Mouse (Mus musculus) T-cell, adult 2 months (primary cell): ENCODE data around the gene Elf2.
"Not testable (repeated sequence)": the region's sequence is repeated elsewhere in the genome, so short reads cannot be mapped to it uniquely, and the experiment has no call there.

Experiments used
- DNase-seq: peaks from one replicate; pipeline ENCODE4 v3.0.0; 2022; ENCODE audit warnings: low spot score

The Elf2 gene

DNA sequence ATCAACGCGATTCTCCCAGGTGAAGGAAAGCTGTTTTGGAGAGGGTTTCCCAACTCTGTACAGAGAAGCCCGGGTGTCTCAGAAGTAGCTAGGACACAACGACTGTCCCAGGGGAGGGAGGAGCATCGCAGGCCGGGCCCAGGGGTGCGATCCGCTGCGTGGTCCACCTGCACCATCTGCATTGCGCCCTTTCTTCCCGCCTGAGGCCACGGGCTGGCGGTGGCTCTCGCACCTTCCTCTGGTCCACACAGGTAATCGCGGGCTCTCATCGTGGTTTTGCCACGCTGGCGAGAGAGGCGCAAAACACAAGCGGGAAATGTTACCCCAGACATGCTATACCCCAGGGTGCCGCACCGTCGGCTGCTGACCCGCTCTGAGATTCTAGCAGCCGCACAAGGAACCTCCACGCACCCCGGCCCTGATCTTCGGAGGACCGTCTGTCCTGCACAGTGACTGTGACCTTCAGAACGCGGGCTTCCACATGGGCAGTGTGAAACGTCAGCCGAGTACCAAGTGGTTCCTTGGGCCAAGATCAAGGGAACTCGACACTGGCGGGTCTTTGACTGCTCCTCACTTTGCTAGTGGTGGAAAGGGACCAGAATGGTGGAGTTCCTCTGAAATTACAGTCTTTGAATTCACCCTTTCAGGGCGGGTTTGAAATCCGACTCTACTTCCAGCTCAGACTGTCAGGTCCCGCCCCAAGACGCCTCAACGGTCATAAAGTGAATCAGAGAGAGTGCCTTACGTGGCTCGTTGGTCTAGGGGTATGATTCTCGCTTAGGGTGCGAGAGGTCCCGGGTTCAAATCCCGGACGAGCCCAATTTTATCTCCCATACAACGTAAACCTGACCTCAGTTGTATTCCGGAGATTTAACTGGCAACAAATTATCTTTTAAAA, 18.4 kb upstream of the Elf2 start:
- peak; percentile 86 for DNase-seq

DNA sequence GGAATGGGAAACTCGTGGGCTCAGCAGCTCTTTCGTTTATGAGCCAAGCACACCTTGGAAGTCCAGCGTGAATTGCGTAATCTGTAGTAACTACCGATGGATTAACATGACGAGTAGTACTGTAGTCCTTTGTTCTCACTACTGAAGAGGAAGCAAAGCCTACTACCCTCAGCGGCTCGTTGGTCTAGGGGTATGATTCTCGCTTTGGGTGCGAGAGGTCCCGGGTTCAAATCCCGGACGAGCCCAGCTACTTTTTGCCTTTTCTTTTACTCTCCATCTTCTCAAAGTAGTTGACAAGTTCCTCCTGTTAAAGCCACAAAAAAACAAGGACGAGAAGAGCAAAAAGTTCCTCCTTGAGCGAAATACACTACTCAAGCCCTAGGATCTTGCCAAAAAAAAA, 17.7 kb upstream of the Elf2 start:
- peak; percentile 78 for DNase-seq

DNA sequence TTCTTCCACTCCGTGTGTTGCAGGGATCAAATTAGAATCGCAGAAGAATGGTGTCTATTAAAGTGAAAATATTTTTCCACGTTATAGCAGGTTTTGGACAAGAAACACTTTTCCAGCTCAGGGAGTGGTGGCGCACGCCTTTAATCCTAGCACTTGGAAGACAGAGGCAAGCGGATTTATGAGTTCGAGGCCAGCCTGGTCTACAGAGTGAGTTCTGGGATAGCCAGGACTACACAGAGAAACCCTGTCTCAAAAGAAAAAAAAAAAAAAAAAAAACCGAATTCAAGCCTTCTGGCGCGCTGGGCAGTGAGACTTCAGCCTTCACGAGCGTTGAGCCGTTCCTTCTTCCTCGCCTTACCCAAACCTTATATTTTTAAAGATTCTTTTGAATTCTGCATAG, 17.2 kb upstream of the Elf2 start:
- no peak for DNase-seq

DNA sequence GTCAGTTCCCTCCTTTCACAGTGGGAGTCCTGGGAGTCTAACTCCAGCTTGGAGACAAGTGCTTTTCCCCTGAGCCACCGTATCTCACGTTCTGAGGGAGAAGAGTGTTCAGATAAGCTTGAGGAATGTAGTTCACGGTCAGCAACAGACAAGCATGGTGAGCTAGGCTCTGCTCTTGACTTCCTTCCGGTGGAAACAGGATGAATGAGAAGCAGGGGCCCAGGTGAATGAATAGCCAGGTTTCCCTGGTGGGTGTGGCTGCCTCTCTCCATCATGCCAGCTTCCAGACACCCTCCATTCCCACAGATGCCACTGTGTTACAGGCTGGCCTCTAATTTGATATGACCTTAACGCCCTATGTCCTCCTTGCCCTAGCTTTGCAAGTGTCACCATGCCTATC, 16.6 kb upstream of the Elf2 start:
- no peak for DNase-seq

DNA sequence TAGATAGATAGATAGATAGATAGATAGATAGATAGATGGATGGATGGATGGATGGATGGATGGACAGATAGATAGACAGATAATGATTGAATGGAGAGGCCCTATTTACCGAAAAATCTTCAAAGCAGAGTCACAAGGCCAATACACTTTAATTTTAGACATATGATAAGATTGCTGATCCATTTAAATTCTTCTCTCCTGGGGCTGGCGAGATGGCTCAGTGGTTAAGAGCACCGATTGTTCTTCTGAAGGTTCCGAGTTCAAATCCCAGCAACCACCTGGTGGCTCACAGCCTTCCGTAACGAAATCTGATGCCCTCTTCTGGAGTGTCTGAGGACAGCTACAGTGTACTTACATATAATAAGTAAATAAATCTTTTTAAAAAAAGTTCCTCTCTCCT, 14.5 kb upstream of the Elf2 start:
- DNase-seq = not testable (repeated sequence)

DNA sequence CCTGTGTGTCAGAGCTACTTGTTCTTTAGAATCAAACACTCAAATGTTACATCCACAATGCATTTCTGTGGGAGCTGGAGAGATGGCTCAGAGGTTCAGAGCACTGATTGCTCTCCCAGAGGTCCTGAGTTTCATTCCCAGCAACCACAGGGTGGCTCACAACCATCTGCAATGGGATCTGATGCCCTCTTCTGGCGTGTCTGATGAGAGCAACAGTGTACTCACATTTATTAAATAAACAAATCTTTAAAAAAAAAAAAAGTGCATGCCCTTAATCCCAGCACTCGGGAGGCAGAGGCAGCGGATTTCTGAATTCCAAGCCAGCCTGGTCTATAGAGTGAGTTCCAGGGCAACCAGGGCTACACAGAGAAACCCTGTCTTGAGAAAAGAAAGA, 13.6 kb upstream of the Elf2 start:
- DNase-seq = no peak

DNA sequence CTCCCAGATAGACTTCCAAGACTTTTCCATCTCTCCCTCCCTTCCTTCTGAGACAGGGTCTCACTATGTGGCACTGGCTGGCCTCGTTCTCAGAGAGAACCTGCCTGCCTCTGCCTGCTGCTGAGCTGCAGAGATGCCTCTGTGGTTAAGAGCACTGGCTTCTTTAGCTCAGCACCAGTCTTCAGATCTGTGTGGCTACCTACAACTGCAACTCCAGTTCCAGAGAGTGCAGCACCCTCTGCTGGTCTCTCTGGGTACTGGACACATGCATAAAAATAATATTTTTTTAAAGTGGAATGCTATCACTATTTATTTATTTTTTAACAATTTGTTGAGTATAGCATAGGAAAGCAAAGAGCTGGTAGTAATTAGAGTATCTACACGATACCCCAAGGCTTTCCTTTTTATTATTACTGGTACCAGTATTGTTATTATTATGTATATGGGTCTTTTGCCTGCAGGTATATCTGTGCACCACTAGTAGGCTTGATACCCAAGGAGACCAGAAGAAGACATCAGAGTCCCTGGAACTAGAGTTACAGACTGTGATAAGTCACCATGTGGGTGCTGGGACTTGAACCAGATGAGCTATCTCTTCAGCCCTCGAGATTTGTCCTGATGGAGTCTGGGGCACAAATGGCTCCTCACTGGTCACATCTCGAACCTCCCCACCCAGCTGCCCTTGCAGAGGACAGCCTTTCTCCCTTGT, 13.0 kb upstream of the Elf2 start:
- DNase-seq = peak; percentile 65

DNA sequence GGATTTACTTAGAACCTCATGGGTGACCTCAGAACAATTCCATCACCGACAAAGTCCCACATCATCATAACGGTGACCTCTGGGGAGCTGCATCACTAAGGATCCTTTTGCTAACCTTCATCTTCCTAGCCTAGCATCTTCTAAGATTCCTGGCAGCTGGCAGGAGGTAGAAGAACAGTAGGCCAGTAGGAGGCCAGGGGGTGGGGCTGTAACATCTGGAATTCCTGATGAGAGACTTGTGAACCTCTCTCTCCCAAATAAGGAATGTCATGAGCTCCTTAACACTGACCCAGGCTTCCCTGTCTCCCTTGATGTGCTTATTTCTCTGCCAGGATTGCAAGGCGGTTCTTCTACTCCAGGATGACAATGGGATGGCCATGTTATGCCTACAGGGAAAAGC, 10.3 kb upstream of the Elf2 start:
- no peak for DNase-seq

DNA sequence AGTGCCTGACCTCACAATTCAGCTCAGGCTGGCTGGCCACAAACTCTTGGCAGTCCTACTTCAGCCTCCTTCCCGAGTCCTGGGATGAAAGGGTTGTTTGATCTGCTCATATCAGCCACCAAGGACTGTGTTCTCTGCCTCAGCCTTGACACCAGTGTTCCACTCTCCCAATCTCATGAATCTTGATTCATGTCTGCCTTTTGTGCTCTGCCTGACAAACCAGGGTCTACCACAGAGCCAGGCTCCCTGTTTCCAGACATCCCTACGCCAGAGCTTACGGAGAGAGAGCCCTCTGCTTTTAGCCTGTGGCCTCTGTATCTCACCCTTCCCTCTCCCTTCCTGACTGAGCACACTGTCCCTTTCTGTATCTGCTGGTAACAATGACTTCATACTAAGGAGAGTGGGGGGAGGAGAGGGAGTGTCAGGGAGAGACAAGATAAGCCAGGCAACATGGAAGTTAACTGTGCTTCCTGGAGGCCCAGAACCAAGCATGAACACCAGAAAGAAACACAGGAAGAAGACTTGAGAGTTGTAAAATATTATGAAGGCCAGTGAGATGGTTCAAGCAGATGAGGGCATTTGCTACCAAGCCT, 8.3 kb upstream of the Elf2 start:
- no peak for DNase-seq

DNA sequence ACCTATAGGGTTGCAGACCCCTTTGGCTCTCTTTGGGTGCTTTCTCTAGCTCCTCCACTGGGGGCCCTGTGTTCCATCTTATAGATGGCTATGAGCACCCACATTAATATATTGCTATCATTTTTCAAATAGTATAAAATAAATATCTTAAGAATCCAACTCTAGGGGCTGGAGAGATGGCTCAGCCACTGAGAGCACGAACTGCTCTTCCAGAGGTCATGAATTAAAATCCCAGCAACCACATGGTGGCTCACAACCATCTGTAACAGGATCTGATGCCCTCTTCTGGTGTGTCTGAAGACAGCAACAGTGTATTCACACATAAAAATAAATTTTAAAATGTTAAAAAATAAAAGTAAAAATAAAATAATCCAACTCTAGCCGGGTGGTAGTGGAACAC, 4.6 kb upstream of the Elf2 start:
- not testable (repeated sequence) for DNase-seq

DNA sequence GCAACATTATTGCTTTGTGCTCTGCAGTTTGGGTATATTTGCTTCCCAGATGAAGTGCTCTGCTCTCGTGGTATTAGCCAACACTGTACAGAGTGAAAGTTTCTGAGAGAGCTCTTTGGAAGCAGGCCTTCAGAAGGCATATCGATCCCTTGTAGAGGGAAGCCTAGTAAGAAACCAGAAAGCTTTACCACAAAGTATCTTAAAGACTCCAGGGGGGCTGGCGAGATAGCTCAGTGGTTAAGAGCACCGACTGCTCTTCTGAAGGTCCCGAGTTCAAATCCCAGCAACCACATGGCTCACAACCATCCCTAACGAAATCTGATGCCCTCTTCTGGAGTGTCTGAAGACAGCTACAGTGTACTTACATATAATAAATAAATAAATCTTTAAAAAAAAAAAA, 3.7 kb upstream of the Elf2 start:
- not testable (repeated sequence) for DNase-seq

DNA sequence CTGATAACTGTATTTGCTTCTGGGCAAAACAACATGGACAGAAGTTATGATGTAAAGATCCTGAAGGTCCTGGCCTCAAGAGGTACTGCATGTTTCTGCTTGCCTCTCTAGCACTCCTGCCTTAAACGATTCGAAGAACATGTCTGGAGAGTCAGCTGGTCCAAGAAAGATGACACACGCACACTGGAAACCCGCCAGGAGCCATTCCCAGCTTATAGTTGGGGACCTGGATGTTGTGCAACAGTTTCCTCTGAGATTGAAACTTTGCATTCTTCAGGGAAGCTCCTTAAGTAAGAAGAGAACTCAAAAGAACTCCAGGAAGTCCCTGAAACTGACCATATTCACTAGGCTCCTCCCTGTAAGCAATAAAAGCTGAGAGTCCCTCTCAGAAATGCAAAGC, 2.8 kb upstream of the Elf2 start:
- DNase-seq = no peak

DNA sequence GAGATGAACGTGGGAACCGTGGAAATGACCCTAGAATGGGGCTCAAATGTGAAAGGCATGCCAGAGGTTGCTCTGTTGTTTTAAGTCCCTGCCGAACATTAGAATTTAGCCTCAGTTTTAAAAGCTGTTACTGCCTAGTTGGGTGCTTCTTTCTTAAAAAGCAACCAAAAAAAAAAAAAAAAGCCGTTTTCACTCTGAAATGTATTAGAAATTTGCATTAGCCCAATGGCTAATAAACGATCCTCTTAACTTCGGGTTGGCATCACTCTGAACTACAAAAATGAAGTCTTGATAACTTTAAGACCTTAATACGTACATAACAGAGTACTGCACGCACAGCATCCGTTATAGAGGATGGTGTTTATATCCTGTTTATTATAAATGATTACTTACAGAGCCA, 1.7 kb upstream of the Elf2 start:
- no peak for DNase-seq

DNA sequence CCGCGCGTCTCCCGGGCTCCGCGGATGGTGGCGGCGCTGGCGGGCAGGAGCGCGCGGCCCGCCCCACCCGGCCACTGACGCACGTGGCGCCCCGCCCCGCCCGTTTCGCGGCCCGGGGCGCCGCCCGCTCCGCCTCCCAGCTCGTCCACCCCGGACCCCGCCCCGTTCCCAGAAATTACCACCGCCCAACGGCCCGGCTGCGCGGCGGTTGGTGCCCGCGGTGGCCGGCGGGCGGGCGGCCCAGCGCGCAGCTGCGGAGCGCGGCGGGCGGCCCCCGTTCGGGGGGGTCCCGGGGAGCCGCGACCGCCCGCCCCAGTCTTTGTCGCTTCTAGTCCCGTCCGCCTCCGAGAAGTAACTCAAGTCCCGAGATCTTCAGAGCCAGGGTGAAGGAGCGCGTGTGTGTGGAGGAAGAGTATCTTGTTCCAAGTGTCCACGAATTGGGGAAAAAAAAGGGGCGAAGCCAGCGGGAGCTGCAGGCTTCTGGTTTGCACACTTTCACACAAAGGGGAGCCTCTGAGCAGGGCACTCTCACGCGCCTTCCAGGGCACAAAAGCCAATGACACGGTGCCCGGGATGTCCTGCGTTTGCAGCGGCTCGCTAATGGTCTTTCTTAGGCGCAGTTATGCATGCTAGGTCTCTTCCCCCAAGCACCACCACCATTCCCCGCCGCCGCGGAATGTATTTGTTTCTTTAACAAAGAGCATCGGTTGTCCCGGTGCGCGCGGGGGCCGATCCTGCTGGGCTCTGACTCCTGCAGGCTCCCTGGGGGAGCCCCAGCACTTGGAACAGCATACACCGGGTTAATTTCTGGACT, 1.0 kb upstream of the Elf2 start:
- peak; percentile 51 for DNase-seq

DNA sequence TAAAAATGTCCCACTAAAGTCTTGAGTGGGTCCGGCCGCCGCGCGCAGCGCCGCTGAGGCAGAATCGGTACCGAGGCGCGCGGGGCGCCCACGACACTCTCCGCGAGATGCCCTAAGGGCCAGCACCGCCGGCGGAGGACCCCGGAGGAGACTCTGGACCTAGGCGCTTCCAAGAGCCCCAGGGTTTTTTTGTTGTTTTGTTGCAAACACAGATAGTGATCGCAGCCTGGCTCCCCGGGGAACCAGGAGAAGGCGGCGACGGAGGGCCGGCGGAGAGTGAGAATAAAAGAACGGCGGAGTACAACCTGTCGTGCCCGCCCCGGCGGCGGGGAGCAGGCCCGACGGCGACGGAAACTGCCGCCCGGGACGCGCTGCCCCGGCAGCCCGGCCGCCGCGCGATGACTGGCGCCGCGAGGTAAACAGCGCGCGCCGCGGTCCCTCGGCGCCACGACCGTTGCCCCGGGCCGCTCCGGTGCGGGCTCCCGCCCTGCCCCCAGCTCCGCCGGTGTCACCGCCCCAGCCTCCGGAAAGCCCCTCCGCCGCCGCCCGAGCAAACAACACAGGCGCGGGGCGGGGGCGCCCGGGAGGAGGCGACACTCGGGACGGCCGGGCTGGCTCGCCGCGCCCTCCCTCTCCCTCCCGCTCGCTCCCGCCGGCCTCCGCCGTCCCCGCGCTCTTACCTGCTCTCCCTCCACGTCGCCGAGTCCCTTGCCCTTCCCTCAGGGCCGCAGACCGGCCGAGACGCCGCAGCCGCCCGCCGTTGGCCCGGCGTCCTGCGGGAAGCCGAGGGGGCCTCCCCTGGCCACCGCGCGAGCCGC, 520 bp downstream of the Elf2 start:
- DNase-seq = peak; percentile 59

DNA sequence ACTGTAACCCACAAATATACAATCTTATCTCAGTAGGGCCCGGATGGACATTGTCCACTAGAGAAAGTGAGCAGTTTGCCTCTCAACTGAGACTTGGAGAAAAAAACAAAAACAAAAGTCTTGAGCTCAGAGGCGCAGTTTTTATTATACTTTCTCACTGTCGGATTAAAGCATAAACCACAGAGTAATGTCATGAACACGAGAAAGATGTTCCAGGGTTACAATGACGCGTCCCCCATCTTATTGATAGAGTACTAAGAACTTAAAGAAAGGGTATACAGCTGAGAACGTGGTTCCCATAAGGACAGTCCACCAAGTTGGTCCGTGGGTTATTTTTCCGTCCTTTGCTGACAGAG, 1.1 kb downstream of the Elf2 start:
- DNase-seq = peak; percentile 27

DNA sequence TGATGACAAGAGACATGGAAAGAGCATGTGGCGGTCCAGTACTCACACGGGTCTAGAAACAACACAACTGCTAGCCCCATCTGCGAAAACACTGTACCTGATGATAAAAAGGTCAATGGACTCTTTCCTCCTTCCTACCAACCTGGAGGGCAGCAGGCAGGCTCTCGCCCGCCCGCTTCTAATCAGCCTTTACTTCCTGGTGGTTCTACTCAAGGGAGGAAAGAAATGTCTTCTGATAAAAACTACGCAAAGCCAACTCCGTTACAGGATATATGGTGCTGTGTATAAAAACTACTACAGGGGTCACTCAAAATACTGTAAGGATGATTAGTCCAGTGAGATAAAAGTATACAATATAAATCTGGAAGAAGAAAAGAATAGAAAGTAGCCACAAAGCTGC, 5.1 kb downstream of the Elf2 start:
- no peak for DNase-seq

DNA sequence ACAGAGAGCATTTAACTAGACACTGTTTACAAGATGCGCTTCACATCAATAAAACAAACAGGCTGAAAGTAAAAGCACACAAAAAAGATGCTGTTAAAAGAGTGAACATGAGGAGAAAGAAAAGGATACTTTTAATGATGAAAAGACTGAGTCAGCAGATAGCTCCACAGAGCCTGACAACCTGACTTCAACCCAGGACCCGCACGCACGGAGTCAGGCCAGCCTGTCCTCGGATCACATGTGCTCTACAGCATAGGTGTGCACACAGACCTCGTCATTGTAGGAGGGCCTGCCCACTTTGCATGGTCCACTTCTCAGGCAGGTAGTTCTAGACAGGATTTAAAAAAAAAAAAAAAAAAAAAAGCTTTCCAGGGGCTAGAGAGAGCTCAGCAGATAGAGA, 6.5 kb downstream of the Elf2 start:
- DNase-seq = no peak

DNA sequence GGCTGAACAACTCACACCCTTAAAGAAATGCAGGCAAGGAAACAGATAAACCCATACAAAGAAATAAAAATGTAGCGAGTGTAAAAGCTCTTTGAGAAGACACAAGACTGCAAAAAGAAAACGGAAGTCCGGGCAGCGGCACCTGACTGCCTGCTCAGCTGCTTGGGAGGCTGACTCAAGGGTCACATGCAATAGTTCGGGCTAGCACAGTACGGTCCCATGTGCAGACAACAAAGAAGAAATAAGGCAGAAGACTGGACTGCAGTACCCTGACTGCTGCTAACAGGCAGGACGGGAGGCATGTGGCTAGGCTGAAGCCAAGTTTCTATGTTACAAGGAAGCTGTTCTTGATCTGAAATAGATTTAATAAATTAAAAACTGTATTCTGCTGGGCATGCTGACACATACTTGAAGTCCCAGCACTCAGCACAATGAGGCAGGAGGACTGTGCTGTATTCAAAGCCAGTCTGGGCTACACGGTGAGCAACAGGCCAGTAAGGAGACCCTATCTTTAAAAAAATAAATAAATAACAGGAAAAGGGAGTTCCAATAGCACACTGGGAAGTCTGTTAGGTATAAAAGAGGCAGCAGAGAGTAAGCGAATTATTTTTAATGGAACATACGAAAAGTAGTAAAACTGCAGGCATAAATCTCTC, 7.1 kb downstream of the Elf2 start:
- peak; percentile 53 for DNase-seq

DNA sequence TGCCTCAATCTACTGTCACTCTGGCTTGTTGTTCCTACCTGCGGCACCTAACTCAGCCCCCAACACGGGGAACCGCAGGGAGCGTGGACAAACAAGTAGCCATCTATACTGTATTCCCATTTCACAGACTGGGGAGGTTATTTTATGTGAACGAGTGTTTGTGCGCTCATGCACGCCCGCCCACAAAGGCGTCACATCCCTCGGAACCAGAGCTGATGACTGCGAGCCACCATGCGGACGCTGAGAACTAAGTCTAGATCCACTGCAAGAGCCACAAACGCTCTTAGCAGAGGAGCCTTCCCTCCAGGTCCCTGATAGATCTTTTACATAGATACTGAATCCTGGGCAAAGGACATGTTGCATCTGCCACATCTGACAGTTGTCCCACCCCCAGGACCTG, 10.4 kb downstream of the Elf2 start:
- no peak for DNase-seq

DNA sequence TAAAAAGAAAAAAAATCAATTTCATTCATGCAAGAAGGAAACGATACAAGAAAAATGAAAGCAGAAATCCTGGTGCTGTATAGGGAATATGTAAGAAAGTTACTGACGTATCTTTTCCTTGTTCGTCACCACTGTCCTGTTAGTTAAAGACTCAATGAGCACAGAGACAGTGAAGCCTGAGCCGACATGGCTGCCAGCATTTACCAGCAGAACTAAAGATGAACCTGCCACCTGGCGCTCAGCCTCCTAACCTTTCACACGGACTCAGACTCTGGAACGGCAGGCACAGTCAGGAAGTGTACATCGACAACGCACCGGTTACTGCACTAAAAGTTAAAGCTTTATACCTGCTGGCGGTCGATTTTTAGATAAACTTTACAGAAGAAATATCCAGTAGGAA, 11.9 kb downstream of the Elf2 start:
- DNase-seq = no peak
